Mouse (Mus musculus) liver, adult 2 months (tissue): Measurements from ENCODE around the gene Tacc3.

ENCODE experiments used
- CTCF ChIP-seq: fragments of 200-500 bp; IDR thresholded peaks from 2 replicates; pipeline ENCODE4 v1.5.1; 2011; ENCODE audit warnings: low read depth, low read length, control low read depth
- POLR2A ChIP-seq: fragments of 200-500 bp; IDR thresholded peaks from 2 replicates; pipeline ENCODE4 v1.6.1; 2011; ENCODE audit warnings: low read length, control low read depth; ENCODE audit not compliant: insufficient read depth; ENCODE audit errors: extremely low read depth

DNA sequence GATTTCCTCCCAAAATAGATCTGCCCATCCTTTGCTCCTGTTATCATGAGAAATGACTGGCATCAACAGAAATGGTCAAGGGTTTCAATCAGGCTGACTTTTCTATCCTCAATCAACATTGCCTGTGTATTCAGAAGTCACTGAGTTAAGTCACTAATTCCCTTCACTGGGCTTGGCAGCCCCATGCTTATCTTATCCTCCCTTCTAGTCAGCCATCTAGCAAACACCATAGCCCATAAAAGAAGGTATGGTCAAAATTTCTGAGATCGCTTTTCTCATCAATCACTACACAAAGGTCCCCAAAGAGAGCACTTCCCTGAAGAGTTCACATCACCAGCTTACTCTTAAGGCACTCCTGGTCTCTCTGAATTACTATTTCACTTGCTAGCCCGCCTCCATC lies 6.9 kb upstream of the Tacc3 start:
- TF ChIP-seq CTCF = no peak
- TF ChIP-seq POLR2A = no peak
